Mouse (Mus musculus): ENCODE measurements around the gene Adam26a. TPM values are rescaled to one million over a fixed set of nuclear protein-coding genes. Genes with fewer than 3 reads are reported as not detected.

Adam26a gene
- not detected for polyA plus RNA-seq (2014; fragmentation: Illumina TruSeq; extraction: RNeasy Lipid Tissue Mini Kit (QIAGEN cat#74804))

GRCm38 (mm10) chr8:43576607-43577006, at the start of gene Adam26a:
Gene Adam26a, minus strand, starts transcription at chr8:43576707.

GRCm38 (mm10) chr8:43528006-43528405, 48.5 kb downstream of the Adam26a start, which contains the start of gene Adam26b:
Gene Adam26b, minus strand, starts transcription at chr8:43528106.

Other genes starting within 250 kb of the Adam26a start
- gene Adam26b, start 48.6 kb downstream of the Adam26a start, polyA plus RNA-seq (2014; fragmentation: Illumina TruSeq; extraction: RNeasy Lipid Tissue Mini Kit (QIAGEN cat#74804)), result not detected
- gene Gm5346, start 50.6 kb upstream of the Adam26a start, polyA plus RNA-seq (2014; fragmentation: Illumina TruSeq; extraction: RNeasy Lipid Tissue Mini Kit (QIAGEN cat#74804)), result not detected
- gene Adam34, start 133.3 kb upstream of the Adam26a start, polyA plus RNA-seq (2014; fragmentation: Illumina TruSeq; extraction: RNeasy Lipid Tissue Mini Kit (QIAGEN cat#74804)), result not detected